Mouse (Mus musculus): ENCODE results near the gene Cdc6.

- TF ChIP-seq EP300 (IDR thresholded peaks at IDR 0.05; ENCODE audit: insufficient read depth, low read depth, low read length), result no peak
- no peak for TF ChIP-seq CTCF (IDR thresholded peaks at IDR 0.05)
- TF ChIP-seq POLR2A (IDR thresholded peaks at IDR 0.05; ENCODE audit: insufficient read depth, low read depth, low read length), result no peak
Observed at GRCm38 (mm10) chr11:98944897-98945604, 37.5 kb downstream of the Cdc6 start.

Data from heart, adult 2 months (tissue).